Mouse (Mus musculus) forebrain, embryonic 12.5 days (tissue): ENCODE results near the gene Slc13a2. TPM values are rescaled to one million over a fixed set of nuclear protein-coding genes. Genes with fewer than 3 reads are reported as not detected.
A peak's percentile ranks its signal among the peaks of the same experiment; 100 is the strongest.

Source experiments
- ATAC-seq: fragments of 200-750 bp; cut with Nextera tagmentation; 2 replicates; pipeline ENCODE4 v1.8.0; 2017; ENCODE audit warnings: moderate TSS enrichment; ENCODE audit not compliant: low FRiP score
- H3K27ac ChIP-seq: fragments of 300-500 bp; sonication (generic); 2 replicates; pipeline ENCODE4 v1.5.1; 2016; ENCODE audit warnings: mild to moderate bottlenecking
- H3K27me3 ChIP-seq: fragments of 300-500 bp; sonication (generic); 2 replicates; pipeline ENCODE4 v1.6.1; 2016; ENCODE audit warnings: mild to moderate bottlenecking
- H3K36me3 ChIP-seq: fragments of 300-500 bp; sonication (generic); replicated peaks from 2 replicates; pipeline ENCODE4 v1.6.1; 2016; ENCODE audit warnings: mild to moderate bottlenecking
- H3K4me1 ChIP-seq: fragments of 300-500 bp; sonication (generic); 2 replicates; pipeline ENCODE4 v1.6.1; 2016
- H3K4me2 ChIP-seq: fragments of 300-500 bp; sonication (generic); 2 replicates; pipeline ENCODE4 v1.6.1; 2016; ENCODE audit warnings: mild to moderate bottlenecking, moderate library complexity
- H3K4me3 ChIP-seq: fragments of 300-500 bp; sonication (generic); replicated peaks from 2 replicates; pipeline ENCODE4 v1.5.1; 2016; ENCODE audit warnings: mild to moderate bottlenecking
- H3K9ac ChIP-seq: fragments of 300-500 bp; sonication (generic); 2 replicates; pipeline ENCODE4 v1.6.1; 2016; ENCODE audit warnings: mild to moderate bottlenecking
- H3K9me3 ChIP-seq: fragments of 300-500 bp; sonication (generic); 2 replicates; pipeline ENCODE4 v1.6.1; 2016
- WGBS: fragments of 180-500 bp; shearing (Covaris S2); methylation state at CpG from one replicate; pipeline ENCODE4 v1.1.7; 2016; 5-methylcytosine and 5-hydroxymethylcytosine counted together
- polyA plus RNA-seq: library from polyadenylated mRNA; unstranded; fragments of >200 nt; fragmentation: Nextera tagmentation; extraction: Ambion mirVana; gene quantifications from 2 replicates; pipeline ENCODE4 v1.2.1, GENCODE M21; 2016

Slc13a2 gene
- polyA plus RNA-seq, 1 experiment from 2014 or later, result not detected

DNA sequence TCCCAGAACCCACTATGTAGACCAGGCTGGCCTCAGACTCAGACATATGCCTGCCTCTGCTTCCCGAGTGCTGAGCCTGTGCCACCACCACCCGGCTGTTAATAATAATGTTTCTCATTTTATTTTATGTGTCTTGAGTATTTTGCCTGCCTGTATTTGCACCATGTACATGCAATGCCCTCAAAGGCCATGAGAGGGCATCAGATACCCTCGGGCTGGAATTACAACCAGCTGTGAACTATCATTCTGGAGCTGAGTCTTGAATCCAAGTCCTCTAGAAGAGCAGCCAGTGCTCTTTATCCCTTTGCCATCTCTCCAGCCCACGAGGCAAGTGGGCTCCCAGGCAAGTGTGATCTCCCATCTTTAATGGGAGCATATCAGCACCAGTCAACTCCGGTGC lies 33.3 kb upstream of the Slc13a2 start:
- ATAC-seq, result no peak
- Histone ChIP-seq H3K36me3 (no peaks in the 10 kb centered on the region), H3K4me3 (no peak overlapping the region), H3K27me3 (0 out of 2 replicates have a peak, but pooled peaks cover 11% of the 10 kb centered on the region), H3K9me3 (no peaks in the 10 kb centered on the region), H3K27ac (no peak overlapping the region), H3K4me2 (no peak overlapping the region), H3K9ac (no peak overlapping the region), H3K4me1 (no peaks in the 10 kb centered on the region)
- WGBS, result 43% methylated on average over 5 of the region's 5 CpGs

DNA sequence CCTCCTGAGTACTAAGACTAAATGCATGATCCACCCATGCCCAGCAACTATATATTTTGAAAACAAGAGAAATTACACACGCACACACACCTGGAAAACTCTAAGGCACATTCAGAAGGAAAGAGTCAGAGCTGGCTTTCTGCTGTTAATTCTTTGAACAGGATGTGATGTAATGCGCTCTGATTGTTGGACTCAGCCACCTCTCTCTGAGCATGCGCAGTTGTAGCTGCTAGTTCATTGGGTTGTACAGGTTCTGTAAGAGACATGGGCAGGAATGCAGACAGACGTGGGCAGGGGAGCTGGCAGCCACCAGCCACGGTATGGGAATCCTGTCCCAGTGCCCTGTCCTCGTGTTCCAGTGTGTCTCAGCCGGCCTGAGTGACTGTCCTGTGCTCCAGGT lies 32.3 kb upstream of the Slc13a2 start:
- Histone ChIP-seq H3K36me3 (no peaks in the 10 kb centered on the region), H3K27ac (no peak overlapping the region), H3K9me3 (no peaks in the 10 kb centered on the region), H3K4me2 (no peak overlapping the region), H3K4me3 (no peak overlapping the region), H3K9ac (no peak overlapping the region), H3K27me3 (0 out of 2 replicates have a peak, but pooled peaks cover 11% of the 10 kb centered on the region), H3K4me1 (no peaks in the 10 kb centered on the region)
- ATAC-seq, result no peak
- 75% methylated on average over 7 of the region's 7 CpGs for WGBS

- H3K4me2 ChIP-seq, result no peak overlapping the region
- no peaks in the 10 kb centered on the region for H3K9me3 ChIP-seq
- no peak for ATAC-seq
- H3K9ac ChIP-seq, result no peak overlapping the region
- 0 out of 2 replicates have a peak, but pooled peaks cover 11% of the 10 kb centered on the region for H3K27me3 ChIP-seq
- H3K27ac ChIP-seq, result no peak overlapping the region
- H3K4me3 ChIP-seq, result no peak overlapping the region
- WGBS, result 5% methylated on average over 4 of the region's 4 CpGs
- no peaks in the 10 kb centered on the region for H3K36me3 ChIP-seq
- H3K4me1 ChIP-seq, result no peaks in the 10 kb centered on the region
Observed at GRCm38 (mm10) chr11:78453675-78454074, 31.7 kb upstream of the Slc13a2 start.

GRCm38 (mm10) chr11:78450337-78450736 lies 28.3 kb upstream of the Slc13a2 start:
- Histone ChIP-seq H3K9ac (no peak overlapping the region), H3K36me3 (no peaks in the 10 kb centered on the region), H3K27me3 (0 out of 2 replicates have a peak, but pooled peaks cover 11% of the 10 kb centered on the region), H3K4me1 (no peaks in the 10 kb centered on the region), H3K4me3 (no peak overlapping the region), H3K4me2 (no peak overlapping the region), H3K27ac (no peak overlapping the region), H3K9me3 (no peaks in the 10 kb centered on the region)
- WGBS, result 65% methylated on average over 2 of the region's 2 CpGs
- no peak for ATAC-seq

DNA sequence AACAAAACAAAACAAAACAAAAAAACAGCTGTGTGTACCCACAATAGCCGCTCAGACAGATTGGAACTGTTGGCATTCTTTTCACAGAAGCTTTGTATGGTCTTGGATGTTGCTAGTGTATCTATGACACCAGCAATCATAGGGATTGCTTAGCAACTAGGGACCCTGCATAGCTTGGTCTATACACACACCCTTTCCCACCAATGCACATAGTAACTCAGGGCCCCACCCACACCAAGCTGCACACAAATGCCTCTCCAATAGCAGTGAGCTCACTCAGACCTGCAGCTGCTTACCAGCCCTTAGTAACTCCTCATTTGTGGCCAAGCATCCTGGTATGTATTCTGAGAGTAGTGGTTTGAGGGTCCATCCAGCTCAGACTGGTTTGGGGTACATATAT lies 26.2 kb upstream of the Slc13a2 start:
- no peak overlapping the region for H3K27ac ChIP-seq
- H3K9me3 ChIP-seq, result no peaks in the 10 kb centered on the region
- no peaks in the 10 kb centered on the region for H3K4me1 ChIP-seq
- no peak overlapping the region for H3K9ac ChIP-seq
- ATAC-seq, result no peak
- H3K36me3 ChIP-seq, result no peaks in the 10 kb centered on the region
- H3K27me3 ChIP-seq, result 0 out of 2 replicates have a peak, but pooled peaks cover 7% of the 10 kb centered on the region
- WGBS, result 77% methylated on average over 1 of the region's 1 CpGs
- H3K4me2 ChIP-seq, result no peak overlapping the region
- no peak overlapping the region for H3K4me3 ChIP-seq

DNA sequence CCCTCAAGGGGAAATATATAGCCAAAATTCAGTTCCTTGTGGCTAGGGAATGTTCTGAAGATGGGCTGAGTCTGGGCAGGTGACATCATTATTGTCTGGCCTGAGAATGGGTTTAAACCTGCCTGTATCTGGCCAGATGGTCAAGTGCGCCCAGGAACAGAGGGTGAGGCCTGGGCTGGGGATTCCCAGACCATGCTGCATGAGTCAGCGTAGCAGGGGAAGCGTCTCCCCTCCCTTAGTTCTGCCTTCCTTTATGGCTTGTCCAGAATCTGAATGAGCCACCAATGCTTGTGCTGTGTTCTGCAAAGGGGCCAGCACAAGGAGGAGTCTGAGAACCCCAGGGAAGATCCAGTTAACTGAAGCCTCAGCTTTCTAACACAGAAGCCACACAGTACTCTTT lies 25.2 kb upstream of the Slc13a2 start:
- 83% methylated on average over 3 of the region's 3 CpGs for WGBS
- Histone ChIP-seq H3K27me3 (no peaks in the 10 kb centered on the region), H3K4me1 (no peaks in the 10 kb centered on the region), H3K36me3 (no peaks in the 10 kb centered on the region), H3K4me3 (no peak overlapping the region), H3K4me2 (no peak overlapping the region), H3K9me3 (no peaks in the 10 kb centered on the region), H3K27ac (no peak overlapping the region), H3K9ac (no peak overlapping the region)
- no peak for ATAC-seq

GRCm38 (mm10) chr11:78443115-78443514 lies 21.1 kb upstream of the Slc13a2 start:
- 87% methylated on average over 5 of the region's 5 CpGs for WGBS
- no peaks in the 10 kb centered on the region for H3K4me1 ChIP-seq
- H3K27ac ChIP-seq, result no peak overlapping the region
- no peaks in the 10 kb centered on the region for H3K27me3 ChIP-seq
- no peak overlapping the region for H3K4me3 ChIP-seq
- H3K4me2 ChIP-seq, result no peak overlapping the region
- no peaks in the 10 kb centered on the region for H3K9me3 ChIP-seq
- ATAC-seq, result no peak
- H3K36me3 ChIP-seq, result no peaks in the 10 kb centered on the region
- no peak overlapping the region for H3K9ac ChIP-seq

GRCm38 (mm10) chr11:78438399-78438930 lies 16.4 kb upstream of the Slc13a2 start:
- Histone ChIP-seq H3K4me1 (peaks cover 7% of the 10 kb centered on the region), H3K27me3 (0 out of 2 replicates have a peak, but pooled peaks cover 2% of the 10 kb centered on the region), H3K9ac (no peak overlapping the region), H3K9me3 (no peaks in the 10 kb centered on the region), H3K4me2 (no peak overlapping the region), H3K27ac (no peak overlapping the region), H3K36me3 (no peaks in the 10 kb centered on the region), H3K4me3 (no peak overlapping the region)
- 88% methylated on average over 3 of the region's 3 CpGs for WGBS
- ATAC-seq, result no peak

DNA sequence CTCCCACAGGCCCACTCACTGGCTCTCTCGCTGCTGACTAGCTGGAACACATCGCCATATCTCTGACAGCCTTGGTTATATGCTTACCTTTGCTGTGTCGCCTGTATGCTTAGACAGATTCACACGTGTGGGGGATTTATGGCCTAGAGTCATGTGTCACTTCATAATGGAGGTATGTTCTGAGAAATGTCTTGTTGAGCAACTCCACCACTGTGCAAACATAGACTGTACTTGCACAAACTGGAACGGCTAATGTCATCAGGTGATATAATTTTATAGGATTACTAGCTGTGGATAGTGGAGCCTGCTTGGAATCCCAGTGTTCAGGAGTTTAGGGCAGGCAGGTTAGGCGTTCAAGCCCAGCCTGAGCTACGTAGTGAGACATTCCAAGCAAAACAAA lies 15.2 kb upstream of the Slc13a2 start:
- H3K4me3 ChIP-seq, result no peak overlapping the region
- no peaks in the 10 kb centered on the region for H3K9me3 ChIP-seq
- no peak overlapping the region for H3K4me2 ChIP-seq
- H3K27ac ChIP-seq, result no peak overlapping the region
- 0 out of 2 replicates have a peak, but pooled peaks cover 2% of the 10 kb centered on the region for H3K27me3 ChIP-seq
- H3K4me1 ChIP-seq, result peaks cover 7% of the 10 kb centered on the region
- no peaks in the 10 kb centered on the region for H3K36me3 ChIP-seq
- H3K9ac ChIP-seq, result no peak overlapping the region
- 94% methylated on average over 7 of the region's 7 CpGs for WGBS
- ATAC-seq, result no peak

DNA sequence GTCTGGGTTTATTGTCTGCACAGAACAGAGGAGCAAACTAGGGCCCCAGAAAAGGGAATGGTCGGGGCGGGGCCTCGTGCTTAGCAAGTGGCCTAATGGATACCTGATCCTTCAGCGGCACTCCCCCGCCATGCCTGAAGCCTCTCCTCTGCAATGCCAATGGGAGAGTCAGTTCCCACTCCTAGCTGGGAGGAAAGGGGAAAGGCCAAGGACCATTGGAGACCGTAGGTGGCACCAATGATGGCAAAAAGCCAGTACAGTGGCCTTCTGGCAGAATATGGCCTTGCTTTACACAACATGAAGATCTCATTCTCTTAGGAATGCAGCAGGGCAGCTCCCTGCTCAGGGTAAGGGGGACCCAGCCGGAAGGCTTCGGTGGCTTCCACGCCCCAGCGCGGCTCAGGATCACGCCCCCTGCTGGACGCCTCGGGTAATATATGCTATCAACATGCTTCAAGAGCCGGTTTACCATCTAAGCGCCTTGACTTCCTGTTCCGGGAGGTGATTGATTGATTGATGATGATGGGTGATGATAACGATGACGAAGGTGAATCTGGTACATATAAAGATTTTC lies 13.8 kb upstream of the Slc13a2 start:
- no peak overlapping the region for H3K9ac ChIP-seq
- 0 out of 2 replicates have a peak, but pooled peaks cover 2% of the 10 kb centered on the region for H3K27me3 ChIP-seq
- H3K9me3 ChIP-seq, result no peaks in the 10 kb centered on the region
- peaks cover 7% of the 10 kb centered on the region for H3K4me1 ChIP-seq
- 5% methylated on average over 19 of the region's 19 CpGs for WGBS
- no peak overlapping the region for H3K27ac ChIP-seq
- H3K4me3 ChIP-seq, result 0 out of 2 replicates have a peak overlapping the region, but pooled peaks have one; percentile 5
- ATAC-seq, result no peak
- 0 out of 2 replicates have a peak overlapping the region, but pooled peaks have one; percentile 17 for H3K4me2 ChIP-seq
- H3K36me3 ChIP-seq, result no peaks in the 10 kb centered on the region

GRCm38 (mm10) chr11:78434052-78434451 lies 12.0 kb upstream of the Slc13a2 start:
- ATAC-seq, result no peak
- no peak overlapping the region for H3K9ac ChIP-seq
- WGBS, result 78% methylated on average over 4 of the region's 4 CpGs

GRCm38 (mm10) chr11:78431176-78431575 lies 9.2 kb upstream of the Slc13a2 start:
- 94% methylated on average over 10 of the region's 10 CpGs for WGBS
- no peaks in the 10 kb centered on the region for H3K27me3 ChIP-seq
- H3K9ac ChIP-seq, result no peak overlapping the region
- H3K4me2 ChIP-seq, result no peak overlapping the region
- H3K36me3 ChIP-seq, result no peaks in the 10 kb centered on the region
- H3K27ac ChIP-seq, result no peak overlapping the region
- no peak overlapping the region for H3K4me3 ChIP-seq
- no peak for ATAC-seq
- no peaks in the 10 kb centered on the region for H3K9me3 ChIP-seq
- peaks cover 5% of the 10 kb centered on the region for H3K4me1 ChIP-seq

More at GRCm38 (mm10) chr11:78434052-78434451, 12.0 kb upstream of the Slc13a2 start:
- Histone ChIP-seq H3K4me3 (no peak overlapping the region), H3K4me2 (no peak overlapping the region), H3K27ac (no peak overlapping the region), H3K4me1 (peaks cover 7% of the 10 kb centered on the region), H3K36me3 (no peaks in the 10 kb centered on the region), H3K9me3 (no peaks in the 10 kb centered on the region), H3K27me3 (0 out of 2 replicates have a peak, but pooled peaks cover 2% of the 10 kb centered on the region)
